Comparison of ENCODE assay signal across 8 mouse cellular contexts in the genomic region with DNA sequence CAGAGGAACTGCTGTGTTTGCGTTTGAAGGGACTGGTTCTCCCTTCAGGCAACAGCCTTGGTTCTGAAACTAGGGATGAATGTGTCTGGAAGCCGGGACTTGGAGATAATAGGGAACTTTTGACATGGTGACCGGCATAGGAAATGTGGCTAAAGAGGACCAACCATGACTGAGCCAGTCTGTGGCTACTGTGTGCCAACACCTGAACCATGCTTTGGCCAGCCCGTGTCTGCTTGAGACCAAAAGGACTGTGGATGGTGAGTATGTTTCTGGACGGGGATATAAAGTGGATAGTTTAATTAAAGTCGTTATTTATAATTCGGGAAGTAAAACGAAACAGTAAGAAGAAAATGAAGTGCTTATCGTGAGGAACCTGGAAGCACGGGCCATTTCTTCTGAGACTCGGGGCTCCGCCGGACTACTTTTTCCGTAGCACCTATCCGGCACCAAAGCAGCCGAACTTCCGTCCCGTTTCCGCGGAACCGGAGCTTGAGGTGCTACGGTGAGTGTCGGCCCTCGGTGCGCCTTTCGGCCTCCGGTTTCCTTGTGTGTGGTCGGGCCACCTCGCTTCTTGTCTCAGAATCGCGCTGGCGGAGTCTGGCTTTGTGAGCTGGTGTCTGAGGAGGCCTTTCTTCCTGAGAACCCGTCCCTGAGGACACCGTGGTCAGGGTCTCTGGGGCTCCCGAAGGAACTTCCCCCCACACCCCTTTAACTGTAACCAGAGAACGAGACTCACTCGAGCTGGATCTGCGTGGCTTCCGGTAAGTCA. TPM values are rescaled to one million over a fixed set of nuclear protein-coding genes. Genes with fewer than 3 reads are reported as not detected.
A peak's percentile ranks its signal among the peaks of the same experiment; 100 is the strongest.
DNase-seq lines count a peak whose midpoint lies in the region; ATAC-seq lines count a peak whose summit lies in the region.

A gene (plus strand): TSS at position 462 of the 769 bp plus-strand sequence.

- peak; percentile 90 for DNase-seq in MN1 (ENCODE audit: low spot score)
- DNase-seq in cerebellum, adult 9-10 months, result peak; percentile 79
- peak; percentile 77 for DNase-seq in hindbrain, embryonic 10.5 days (ENCODE audit: low spot score)
- peak; percentile 44 for DNase-seq in layer of hippocampus, adult 9-11 months
- DNase-seq in lung, postnatal 10 days, result peak; percentile 90
- DNase-seq in ovary, postnatal 36 days (ENCODE audit: low spot score), result peak; percentile 79
- peak; percentile 77 to 86 for DNase-seq in thymus, postnatal 36 days

- 7% methylated on average over 39 of the region's 39 CpGs for WGBS in hindbrain, embryonic 10.5 days

- peak within 1 kb of the TSS; percentile 87 for H3K27ac ChIP-seq in hindbrain, embryonic 10.5 days

- peaks cover 23% of the 10 kb centered on the region for H3K36me3 ChIP-seq in hindbrain, embryonic 10.5 days

- peak within 1 kb of the TSS; percentile 69 for H3K4me3 ChIP-seq in hindbrain, embryonic 10.5 days

- no peaks in the 10 kb centered on the region for H3K27me3 ChIP-seq in hindbrain, embryonic 10.5 days (ENCODE audit: insufficient read depth, poor library complexity, severe bottlenecking)

- peak; percentile 34; the same call in 1 of the 2 replicates for ATAC-seq in frontal cortex, adult (ENCODE audit: low TSS enrichment)

- no peaks in the 10 kb centered on the region for H3K9me3 ChIP-seq in hindbrain, embryonic 10.5 days

- peaks cover 20% of the 10 kb centered on the region for H3K4me1 ChIP-seq in hindbrain, embryonic 10.5 days (replicated peaks)

RNA-seq across cellular contexts. Expression of the gene that starts here (rescaled TPM):
- 45.9 and 50.2 TPM in 2 replicates for polyA plus RNA-seq in hindbrain, embryonic 10.5 days (2016; fragmentation: Nextera tagmentation; extraction: Ambion mirVana)

Comparison
In these comparisons a context has a peak if more than half of its experiments do, and no peak if none do; other contexts are left out.
1. Peak in every context shown above with its lines: DNase-seq, ATAC-seq, H3K4me3 ChIP-seq and H3K27ac ChIP-seq.